Mouse (Mus musculus): ENCODE results near the gene Hist1h2ag.

DNA sequence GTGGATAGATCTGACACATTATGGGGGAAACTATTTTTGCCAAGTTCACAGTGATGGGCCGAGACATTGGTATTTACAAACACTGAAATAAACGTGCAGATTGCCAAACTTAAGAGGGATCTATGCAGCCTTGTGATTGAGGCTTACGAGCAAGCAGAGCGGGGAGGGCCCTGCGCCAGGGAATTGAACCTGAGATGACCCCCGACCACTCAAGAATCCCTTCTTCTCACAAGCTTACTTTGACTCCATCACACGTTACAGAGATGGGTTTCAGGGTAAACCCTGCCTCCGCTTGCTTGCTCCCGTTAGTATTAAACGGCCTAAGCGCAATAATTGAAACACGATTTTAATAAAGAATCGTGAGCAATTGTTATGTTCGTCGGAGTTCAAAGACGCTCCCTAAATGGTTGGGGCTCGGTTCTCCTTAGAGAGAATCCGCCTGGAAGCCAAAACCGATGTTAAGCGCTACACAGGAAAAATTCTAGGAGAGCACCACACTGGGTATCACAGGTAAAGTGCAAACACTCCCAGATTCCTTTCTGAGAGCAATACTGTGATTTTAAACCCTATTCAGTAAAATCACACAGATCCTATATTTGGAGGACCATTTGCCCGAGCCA, 45.4 kb downstream of the Hist1h2ag start:
- TF ChIP-seq CTCF (IDR thresholded peaks at IDR 0.05; ENCODE audit: low read depth, low read length): no peak
- TF ChIP-seq TAL1 (conservative IDR thresholded peaks at IDR 0.05; ENCODE audit: low read depth, low read length): no peak

Data from G1E (cell line).